Mouse (Mus musculus) fat pad, adult 2 months (tissue): Measurements from ENCODE around the gene Ckm.

Experiments used
- DNase-seq: peaks from one replicate; pipeline ENCODE4 v3.0.0-alpha.2; 2011; ENCODE audit warnings: low read depth, low spot score; ENCODE audit errors: extremely low read depth

Gene Ckm

GRCm38 (mm10) chr7:19383708-19384107 lies 20.9 kb upstream of the Ckm start:
- no peak for DNase-seq

- DNase-seq: no peak
Observed at GRCm38 (mm10) chr7:19388699-19389413, 15.7 kb upstream of the Ckm start.

GRCm38 (mm10) chr7:19394484-19394883 lies 10.1 kb upstream of the Ckm start:
- DNase-seq: no peak

GRCm38 (mm10) chr7:19399496-19400280 lies 4.9 kb upstream of the Ckm start:
- DNase-seq: no peak

GRCm38 (mm10) chr7:19400946-19401345 lies 3.6 kb upstream of the Ckm start:
- no peak for DNase-seq

- DNase-seq: no peak
Observed at GRCm38 (mm10) chr7:19402535-19403112, 2.0 kb upstream of the Ckm start.

- no peak for DNase-seq
Observed at GRCm38 (mm10) chr7:19403731-19404296, 762 bp upstream of the Ckm start, which contains the start of gene Klc3. Gene Klc3, minus strand, starts transcription at chr7:19404104.

GRCm38 (mm10) chr7:19405417-19405816 lies 841 bp downstream of the Ckm start:
- no peak for DNase-seq

- DNase-seq: no peak
Observed at GRCm38 (mm10) chr7:19409753-19410152, 5.2 kb downstream of the Ckm start.

GRCm38 (mm10) chr7:19410766-19411344 lies 6.3 kb downstream of the Ckm start:
- DNase-seq: no peak

- DNase-seq: no peak
Observed at GRCm38 (mm10) chr7:19411783-19412182, 7.2 kb downstream of the Ckm start.

GRCm38 (mm10) chr7:19413525-19413924 lies 8.9 kb downstream of the Ckm start:
- DNase-seq: no peak

- no peak for DNase-seq
Observed at GRCm38 (mm10) chr7:19416590-19416989, 12.0 kb downstream of the Ckm start.

GRCm38 (mm10) chr7:19420121-19420520 lies 15.5 kb downstream of the Ckm start:
- no peak for DNase-seq

- peak; percentile 40 for DNase-seq
Observed at GRCm38 (mm10) chr7:19420821-19421636, 16.5 kb downstream of the Ckm start.

- DNase-seq: no peak
Observed at GRCm38 (mm10) chr7:19423083-19423482, 18.5 kb downstream of the Ckm start.

- DNase-seq: no peak
Observed at GRCm38 (mm10) chr7:19424051-19424450, 19.5 kb downstream of the Ckm start.

GRCm38 (mm10) chr7:19426349-19426748 lies 21.8 kb downstream of the Ckm start:
- DNase-seq: no peak

GRCm38 (mm10) chr7:19426888-19427287 lies 22.3 kb downstream of the Ckm start:
- no peak for DNase-seq

- no peak for DNase-seq
Observed at GRCm38 (mm10) chr7:19427999-19428650, 23.5 kb downstream of the Ckm start.
